Mouse (Mus musculus) heart, adult 2 months (tissue): ENCODE measurements at regions not wholly inside any gene's neighbourhood (a gene's known extent, or its start where the extent isn't known, plus 50 kb on each side); places are given as distances from the start of the nearest gene placed in this dataset.

ENCODE experiments used
- DNase-seq, 2 experiments: peaks; one replicate each; pipeline ENCODE4 v3.0.0; 2021
- H3K27ac ChIP-seq: fragments of 200-600 bp; 2 replicates; pipeline ENCODE4 v1.8.1; 2022
- H3K27me3 ChIP-seq: fragments of 200-500 bp; 2 replicates; pipeline ENCODE4 v1.6.1; 2012; ENCODE audit warnings: mild to moderate bottlenecking, low read length, inconsistent platforms, mixed read lengths; ENCODE audit not compliant: control insufficient read depth, insufficient read depth
- H3K36me3 ChIP-seq: fragments of 200-500 bp; 2 replicates; pipeline ENCODE4 v1.6.1; 2012; ENCODE audit warnings: low read length, inconsistent platforms; ENCODE audit not compliant: control insufficient read depth, insufficient read depth
- H3K4me1 ChIP-seq: fragments of 200-500 bp; 2 replicates; pipeline ENCODE4 v1.6.1; 2011; ENCODE audit warnings: low read length; ENCODE audit not compliant: control insufficient read depth, insufficient read depth
- H3K4me3 ChIP-seq: fragments of 200-600 bp; 2 replicates; pipeline ENCODE4 v1.8.1; 2022
- H3K79me2 ChIP-seq: fragments of 200-500 bp; replicated peaks from 2 replicates; pipeline ENCODE4 v1.6.1; 2012; ENCODE audit warnings: mild to moderate bottlenecking, inconsistent platforms, low read length, moderate library complexity, mixed read lengths; ENCODE audit not compliant: control insufficient read depth, insufficient read depth
- H3K9ac ChIP-seq: fragments of 200-500 bp; 2 replicates; pipeline ENCODE4 v1.6.1; 2012; ENCODE audit warnings: low read depth, mild to moderate bottlenecking, control low read depth, inconsistent platforms, low read length, mixed read lengths
- CTCF ChIP-seq: fragments of 200-600 bp; IDR thresholded peaks from 2 replicates; pipeline ENCODE4 v1.8.1; 2022; ENCODE audit warnings: antibody characterized with exemption, mild to moderate bottlenecking, moderate library complexity
- EP300 ChIP-seq: fragments of 200-500 bp; IDR thresholded peaks from 2 replicates; pipeline ENCODE4 v1.6.1; 2011; ENCODE audit warnings: low read depth, low read length, control low read depth; ENCODE audit not compliant: insufficient read depth
- POLR2A ChIP-seq: fragments of 200-500 bp; IDR thresholded peaks from 2 replicates; pipeline ENCODE4 v1.6.1; 2011; ENCODE audit warnings: mild to moderate bottlenecking, low read depth, low read length, control low read depth; ENCODE audit not compliant: insufficient read depth
- WGBS: fragments of 180-500 bp; shearing (Covaris S2); methylation state at CpG from one replicate; pipeline ENCODE4 v1.1.7; 2018; 5-methylcytosine and 5-hydroxymethylcytosine counted together
- intact Hi-C: fragments of 180-260 bp; cut with DNase I; formaldehyde crosslinking; loops from one replicate; pipeline ENCODE4 v1.15.1; 2025

DNA sequence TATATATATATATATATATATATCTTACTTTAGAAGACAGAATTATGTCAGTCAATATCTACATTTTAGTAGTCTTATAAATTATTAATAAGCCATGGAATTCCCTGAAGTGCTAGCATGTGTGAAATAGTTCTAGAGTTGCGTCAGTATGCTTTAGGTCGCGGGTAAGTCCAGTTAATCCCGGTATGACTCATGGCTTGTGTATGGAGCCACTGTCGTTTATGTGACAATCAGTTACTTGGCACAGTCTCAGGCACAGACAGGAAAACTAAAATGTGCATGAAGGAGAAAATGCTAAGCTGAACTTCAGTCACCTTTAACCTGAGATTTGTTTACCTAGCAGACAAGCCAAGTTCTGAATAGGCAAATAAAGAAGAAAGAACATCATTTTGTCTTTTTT, 206.5 kb downstream of the Plk2 start:
- Histone ChIP-seq H3K27ac (no peak overlapping the region), H3K4me3 (no peak overlapping the region), H3K27me3 (no peaks in the 10 kb centered on the region), H3K4me1 (peaks cover 2% of the 10 kb centered on the region), H3K36me3 (no peaks in the 10 kb centered on the region), H3K79me2 (no peaks in the 10 kb centered on the region), H3K9ac (no peak overlapping the region)
- 11% methylated on average over 5 of the region's 5 CpGs for WGBS
- intact Hi-C loops: no loop called here
- DNase-seq: no peak
- no peak for TF ChIP-seq CTCF
- no peak for TF ChIP-seq POLR2A
- no peak for TF ChIP-seq EP300

DNA sequence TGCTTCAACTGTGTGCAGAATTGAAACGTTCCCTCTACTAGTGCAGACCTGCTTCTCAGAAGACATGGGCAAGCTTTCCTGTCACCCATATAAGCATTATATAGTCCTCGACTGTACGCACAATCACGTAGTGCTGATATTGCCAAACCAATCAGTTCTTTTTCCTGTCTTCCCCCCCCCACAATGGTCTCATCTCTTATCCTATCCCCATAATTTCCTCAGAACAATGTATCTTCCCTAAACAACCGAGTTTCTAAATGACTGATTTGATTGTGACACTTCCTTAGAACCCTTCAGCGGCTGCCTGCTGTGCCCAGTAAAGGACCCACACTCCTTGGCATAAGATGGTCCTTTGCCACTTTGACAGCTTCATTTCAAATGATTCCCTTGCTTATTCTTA, 207.0 kb downstream of the Plk2 start:
- no peak for DNase-seq
- Histone ChIP-seq H3K9ac (no peak overlapping the region), H3K4me3 (no peak overlapping the region), H3K27me3 (no peaks in the 10 kb centered on the region), H3K79me2 (no peaks in the 10 kb centered on the region), H3K36me3 (no peaks in the 10 kb centered on the region), H3K4me1 (peaks cover 2% of the 10 kb centered on the region), H3K27ac (no peak overlapping the region)
- TF ChIP-seq EP300: no peak
- no peak for TF ChIP-seq POLR2A
- no peak for TF ChIP-seq CTCF
- WGBS: 60% methylated on average over 6 of the region's 6 CpGs
- intact Hi-C loops: no loop called here

DNA sequence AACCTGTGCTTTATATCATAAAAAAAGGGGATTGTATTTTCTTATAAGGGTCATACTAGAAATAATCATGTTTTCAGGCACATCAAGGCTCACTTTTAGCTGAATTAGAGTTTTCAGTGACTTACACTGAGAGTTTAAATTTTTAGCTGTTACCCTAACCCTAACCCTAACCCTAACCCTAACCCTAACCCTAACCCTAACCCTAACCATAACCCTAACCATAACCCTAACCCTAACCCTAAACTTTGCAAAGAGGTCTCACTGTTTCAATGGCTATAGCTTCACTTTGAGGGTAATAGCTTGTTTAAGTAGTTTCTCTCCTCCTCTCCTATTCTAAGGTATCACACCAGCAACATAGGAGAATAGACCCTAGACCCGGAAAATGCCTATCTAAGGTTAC, 208.0 kb downstream of the Plk2 start:
- H3K27ac ChIP-seq: no peak overlapping the region
- DNase-seq: no peak
- no peak for TF ChIP-seq CTCF
- no peak for TF ChIP-seq POLR2A
- no peaks in the 10 kb centered on the region for H3K27me3 ChIP-seq
- no peak overlapping the region for H3K9ac ChIP-seq
- no peaks in the 10 kb centered on the region for H3K79me2 ChIP-seq
- no peak overlapping the region for H3K4me3 ChIP-seq
- no peaks in the 10 kb centered on the region for H3K36me3 ChIP-seq
- WGBS: 97% methylated on average over 1 of the region's 1 CpGs
- intact Hi-C loops: no loop called here
- H3K4me1 ChIP-seq: peaks cover 2% of the 10 kb centered on the region

DNA sequence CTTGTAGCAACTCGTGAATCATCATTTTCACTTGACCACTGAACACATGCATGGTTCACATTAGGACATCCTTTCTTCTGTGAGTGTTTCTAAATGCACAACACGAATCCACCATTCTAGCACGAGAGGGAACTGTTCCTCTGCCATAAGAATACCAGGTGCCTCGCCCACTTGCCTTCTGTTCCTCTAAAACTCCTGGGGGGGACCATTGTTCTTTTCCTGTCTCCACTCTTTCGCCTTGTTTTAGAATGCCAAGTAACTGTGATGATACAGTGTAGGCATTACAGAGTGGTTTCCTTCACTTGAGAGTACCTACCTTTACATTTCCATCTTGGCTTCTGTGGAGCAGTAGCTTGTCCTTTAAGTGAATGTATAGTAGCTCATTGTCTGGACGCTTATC, 224.2 kb downstream of the Plk2 start:
- Histone ChIP-seq H3K36me3 (no peaks in the 10 kb centered on the region), H3K9ac (no peak overlapping the region), H3K4me1 (no peaks in the 10 kb centered on the region), H3K4me3 (no peak overlapping the region), H3K27me3 (no peaks in the 10 kb centered on the region), H3K79me2 (no peaks in the 10 kb centered on the region), H3K27ac (no peak overlapping the region)
- intact Hi-C loops: no loop called here
- no peak for DNase-seq
- 87% methylated on average over 6 of the region's 6 CpGs for WGBS
- TF ChIP-seq EP300 (no peak), POLR2A (no peak)

DNA sequence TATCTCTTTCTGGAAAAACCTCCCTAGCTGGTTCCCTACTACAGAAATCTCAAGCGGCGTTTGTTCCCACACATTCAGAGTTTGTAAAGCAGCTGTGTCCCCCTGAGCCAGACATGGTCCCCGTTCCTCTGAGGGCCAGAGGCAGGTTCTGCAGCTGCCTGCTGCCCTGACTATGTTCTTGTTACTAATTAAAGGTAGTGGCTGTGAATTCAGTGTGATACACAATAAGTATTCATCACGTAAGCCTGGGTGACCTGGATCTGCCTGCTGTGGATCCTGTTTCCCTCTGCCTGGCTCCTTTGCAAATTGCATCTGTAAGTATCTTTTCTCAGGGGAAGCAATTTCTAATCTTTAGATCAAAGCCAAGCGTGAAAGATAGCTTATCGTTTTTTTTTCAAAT, 232.3 kb downstream of the Plk2 start:
- no peaks in the 10 kb centered on the region for H3K27me3 ChIP-seq
- H3K27ac ChIP-seq: no peak overlapping the region
- WGBS: 51% methylated on average over 6 of the region's 6 CpGs
- no peak overlapping the region for H3K9ac ChIP-seq
- no peaks in the 10 kb centered on the region for H3K4me1 ChIP-seq
- intact Hi-C loops: no loop called here
- no peak for TF ChIP-seq CTCF
- no peak for TF ChIP-seq EP300
- TF ChIP-seq POLR2A: no peak
- DNase-seq: no peak
- H3K36me3 ChIP-seq: no peaks in the 10 kb centered on the region
- no peaks in the 10 kb centered on the region for H3K79me2 ChIP-seq
- H3K4me3 ChIP-seq: no peak overlapping the region

DNA sequence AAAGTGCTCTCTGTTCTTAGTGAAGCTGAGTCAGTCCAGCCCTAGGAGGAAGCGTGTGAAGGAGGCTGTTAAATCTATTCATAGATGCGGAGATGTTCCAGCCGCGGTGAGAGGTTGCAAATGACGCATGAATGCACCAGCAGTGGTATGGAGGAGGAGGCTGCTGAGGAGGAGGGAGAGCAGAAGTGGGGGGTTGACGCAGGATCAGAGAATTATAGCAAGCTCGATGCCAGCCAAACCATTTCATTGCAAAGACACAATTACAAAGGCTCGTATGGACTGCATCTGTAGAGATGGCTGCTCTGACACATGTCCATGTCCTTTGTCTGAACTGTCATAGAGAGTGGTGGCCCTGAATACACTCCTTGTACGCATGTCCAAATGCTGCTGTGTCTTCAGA, 232.9 kb downstream of the Plk2 start:
- Histone ChIP-seq H3K4me1 (no peaks in the 10 kb centered on the region), H3K4me3 (no peak overlapping the region), H3K27me3 (no peaks in the 10 kb centered on the region), H3K36me3 (no peaks in the 10 kb centered on the region), H3K9ac (no peak overlapping the region), H3K27ac (no peak overlapping the region), H3K79me2 (no peaks in the 10 kb centered on the region)
- TF ChIP-seq POLR2A: no peak
- TF ChIP-seq EP300: no peak
- no peak for TF ChIP-seq CTCF
- no peak for DNase-seq
- intact Hi-C loops: no loop called here
- 63% methylated on average over 9 of the region's 9 CpGs for WGBS

DNA sequence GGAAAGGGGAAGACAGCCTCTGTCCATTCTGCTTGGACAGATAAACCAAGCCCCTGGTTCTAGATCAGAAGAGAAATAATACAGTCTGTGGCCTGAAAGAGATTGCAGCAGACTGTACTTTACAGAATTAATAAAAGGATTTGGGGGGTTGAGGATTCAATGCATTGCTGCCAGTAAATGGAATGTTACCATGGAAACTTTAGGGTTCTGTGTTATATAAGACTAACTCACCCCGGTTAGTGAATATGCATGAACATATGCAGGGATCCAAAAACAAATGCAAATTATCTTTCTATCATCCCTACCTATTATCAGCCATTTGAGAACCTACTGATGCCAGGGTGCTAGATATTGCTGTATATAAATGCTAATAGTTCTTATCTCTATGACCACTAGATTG, 233.4 kb downstream of the Plk2 start:
- 95% methylated on average over 1 of the region's 1 CpGs for WGBS
- Histone ChIP-seq H3K36me3 (no peaks in the 10 kb centered on the region), H3K79me2 (no peaks in the 10 kb centered on the region), H3K4me3 (no peak overlapping the region), H3K4me1 (no peaks in the 10 kb centered on the region), H3K9ac (no peak overlapping the region), H3K27ac (no peak overlapping the region), H3K27me3 (no peaks in the 10 kb centered on the region)
- intact Hi-C loops: no loop called here
- no peak for DNase-seq
- TF ChIP-seq CTCF (no peak), EP300 (no peak), POLR2A (no peak)
